Mouse (Mus musculus) spleen, postnatal 4 days (tissue): ENCODE measurements around the gene Gm21891.
"Not testable (repeated sequence)": the region's sequence is repeated elsewhere in the genome, so short reads cannot be mapped to it uniquely, and the experiment has no call there.

Source experiments
- DNase-seq, 2 experiments: peaks; one replicate each; pipeline ENCODE4 v3.0.0; 2022; ENCODE audit warnings: low spot score in 2 of 2

Gm21891 gene

DNA sequence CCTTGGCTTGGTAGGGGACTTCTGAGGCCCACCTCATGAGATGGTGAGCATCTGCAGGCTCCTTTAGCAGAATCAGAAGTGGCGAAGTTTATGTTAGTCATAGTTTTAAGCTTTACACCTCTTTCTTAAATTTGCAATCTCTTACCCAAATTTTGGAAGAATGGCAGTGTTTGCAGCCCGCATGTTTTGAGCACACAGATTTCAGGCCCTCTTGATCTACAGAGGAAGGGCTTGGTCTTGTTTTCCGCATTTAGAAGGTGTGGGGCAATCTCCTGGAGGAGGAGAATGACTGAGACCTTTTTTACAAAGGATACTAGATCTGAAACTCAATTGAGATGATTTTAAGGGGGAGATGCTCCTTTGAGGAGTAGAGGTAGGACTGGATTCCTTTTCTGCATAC, at the start of gene Gm21891:
Gene Gm21891, minus strand, starts transcription at position 101 of the 400 bp plus-strand sequence.
- not testable (repeated sequence) for DNase-seq

DNA sequence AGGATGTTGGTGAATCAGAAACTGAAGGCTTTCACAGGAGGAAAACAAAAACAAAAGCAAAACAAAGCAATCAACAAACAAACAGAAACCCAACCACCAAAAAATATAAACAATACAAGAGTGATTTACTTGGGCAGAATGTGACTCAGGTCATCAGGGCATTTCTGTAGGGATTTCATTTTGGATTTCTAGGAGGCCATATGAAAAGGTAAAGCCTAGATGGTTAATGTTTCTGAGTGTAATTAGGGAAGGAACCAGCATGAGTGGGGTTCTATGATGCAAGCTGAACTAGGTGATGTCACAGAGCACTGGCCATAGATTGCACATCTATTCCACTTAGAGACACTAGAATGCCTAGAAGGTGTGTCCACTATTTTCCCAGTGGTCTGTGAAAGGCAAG, 28.4 kb upstream of the Gm21891 start, which contains the start of gene Gm21425:
Gene Gm21425, plus strand, starts transcription at position 301 of the 400 bp plus-strand sequence.
- not testable (repeated sequence) for DNase-seq
